Mouse (Mus musculus): Measurements from ENCODE around the gene 1700024G13Rik. TPM values are rescaled to one million over a fixed set of nuclear protein-coding genes. Genes with fewer than 3 reads are reported as not detected.
"Not testable (repeated sequence)": the region's sequence is repeated elsewhere in the genome, so short reads cannot be mapped to it uniquely, and the experiment has no call there.

Gene 1700024G13Rik
- polyA plus RNA-seq (2017; shearing (Covaris generic)) = not detected

GRCm38 (mm10) chr14:32388196-32388595 lies at the start of gene 1700024G13Rik:
TSS of gene 1700024G13Rik (minus strand) at chr14:32388391.
- no peak for ATAC-seq

- ATAC-seq = no peak
Observed at GRCm38 (mm10) chr14:32437352-32437793, 49.2 kb upstream of the 1700024G13Rik start.

GRCm38 (mm10) chr14:32429030-32429602 lies 40.9 kb upstream of the 1700024G13Rik start:
- no peak for ATAC-seq

- ATAC-seq = no peak
Observed at GRCm38 (mm10) chr14:32423946-32424345, 35.8 kb upstream of the 1700024G13Rik start.

GRCm38 (mm10) chr14:32418747-32419146 lies 30.6 kb upstream of the 1700024G13Rik start:
- ATAC-seq = no peak

GRCm38 (mm10) chr14:32412075-32412474 lies 23.9 kb upstream of the 1700024G13Rik start:
- ATAC-seq = no peak

GRCm38 (mm10) chr14:32410084-32410483 lies 21.9 kb upstream of the 1700024G13Rik start:
- ATAC-seq = no peak

- not testable (repeated sequence) for ATAC-seq
Observed at GRCm38 (mm10) chr14:32405399-32405798, 17.2 kb upstream of the 1700024G13Rik start.

GRCm38 (mm10) chr14:32381619-32382018 lies 6.6 kb downstream of the 1700024G13Rik start:
- ATAC-seq = no peak

GRCm38 (mm10) chr14:32381066-32381465 lies 7.1 kb downstream of the 1700024G13Rik start:
- no peak for ATAC-seq

- no peak for ATAC-seq
Observed at GRCm38 (mm10) chr14:32380099-32380480, 8.1 kb downstream of the 1700024G13Rik start.

GRCm38 (mm10) chr14:32379395-32380098 lies 8.6 kb downstream of the 1700024G13Rik start:
- ATAC-seq = no peak

- ATAC-seq = no peak
Observed at GRCm38 (mm10) chr14:32372510-32372909, 15.7 kb downstream of the 1700024G13Rik start.

GRCm38 (mm10) chr14:32369756-32370155 lies 18.4 kb downstream of the 1700024G13Rik start:
- ATAC-seq = no peak

GRCm38 (mm10) chr14:32364359-32364758 lies 23.8 kb downstream of the 1700024G13Rik start:
- ATAC-seq = no peak

GRCm38 (mm10) chr14:32351181-32351920 lies 36.8 kb downstream of the 1700024G13Rik start:
- not testable (repeated sequence) for ATAC-seq

GRCm38 (mm10) chr14:32347307-32347706 lies 40.9 kb downstream of the 1700024G13Rik start:
- ATAC-seq = no peak

GRCm38 (mm10) chr14:32344694-32345093 lies 43.5 kb downstream of the 1700024G13Rik start:
- ATAC-seq = no peak

- no peak for ATAC-seq
Observed at GRCm38 (mm10) chr14:32344176-32344575, 44.0 kb downstream of the 1700024G13Rik start.

- no peak for ATAC-seq
Observed at GRCm38 (mm10) chr14:32341823-32342222, 46.4 kb downstream of the 1700024G13Rik start.

GRCm38 (mm10) chr14:32336547-32336946 lies 51.6 kb downstream of the 1700024G13Rik start:
- no peak for ATAC-seq

- ATAC-seq = no peak
Observed at GRCm38 (mm10) chr14:32336021-32336420, 52.2 kb downstream of the 1700024G13Rik start.

Data from inflammation-experienced regulatory T-cells, adult 6 months (primary cell).